Mouse (Mus musculus) erythroblast, embryonic 14.5 days (primary cell): Measurements from ENCODE around the gene Sv2a. TPM values are rescaled to one million over a fixed set of nuclear protein-coding genes. Genes with fewer than 3 reads are reported as not detected.
"Not testable (repeated sequence)": the region's sequence is repeated elsewhere in the genome, so short reads cannot be mapped to it uniquely, and the experiment has no call there.

ENCODE experiments used
- H3K27me3 ChIP-seq: 2 replicates; pipeline ENCODE4 v1.6.1; 2012; ENCODE audit warnings: inconsistent platforms; ENCODE audit not compliant: control insufficient read depth
- H3K36me3 ChIP-seq: 2 replicates; pipeline ENCODE4 v1.6.1; 2012; ENCODE audit warnings: mild to moderate bottlenecking, inconsistent platforms; ENCODE audit not compliant: control insufficient read depth
- H3K4me1 ChIP-seq: 2 replicates; pipeline ENCODE4 v1.6.1; 2012; ENCODE audit warnings: inconsistent platforms; ENCODE audit not compliant: control insufficient read depth
- H3K4me3 ChIP-seq: replicated peaks from 2 replicates; pipeline ENCODE3; 2012; ENCODE audit warnings: moderate library complexity, mild to moderate bottlenecking, inconsistent platforms
- H3K9me3 ChIP-seq: 2 replicates; pipeline ENCODE4 v1.6.1; 2012; ENCODE audit warnings: low read length, inconsistent platforms, mixed read lengths; ENCODE audit not compliant: control insufficient read depth
- GATA1 ChIP-seq: IDR thresholded peaks from 2 replicates; pipeline ENCODE4 v1.6.1; 2012; ENCODE audit warnings: low read length, inconsistent platforms, mixed read lengths
- TAL1 ChIP-seq: IDR thresholded peaks from 3 replicates; pipeline ENCODE4 v1.6.1; 2012; ENCODE audit warnings: low read length, inconsistent platforms, mixed read lengths
- polyA plus RNA-seq: library from polyadenylated mRNA; stranded (reverse); fragments of >175 nt; gene quantifications from 2 replicates; pipeline ENCODE4 v1.2.3, GENCODE M21; 2012

Sv2a gene
- polyA plus RNA-seq, 1 experiment, result not detected

GRCm38 (mm10) chr3:96237904-96238511 lies 57.1 kb downstream of the Sv2a start:
- TF ChIP-seq TAL1, result no peak
- TF ChIP-seq GATA1, result no peak
- peaks cover 13% of the 10 kb centered on the region for H3K36me3 ChIP-seq
- H3K4me3 ChIP-seq, result peak overlapping the region; percentile 65
- H3K27me3 ChIP-seq, result no peaks in the 10 kb centered on the region
- no peaks in the 10 kb centered on the region for H3K9me3 ChIP-seq
- H3K4me1 ChIP-seq, result peaks cover 56% of the 10 kb centered on the region

GRCm38 (mm10) chr3:96238954-96239793 lies 58.2 kb downstream of the Sv2a start, which contains the start of gene Hist2h3c2:
Gene Hist2h3c2 (minus strand): TSS chr3:96239127.
- Histone ChIP-seq H3K4me3 (peak within 1 kb of the TSS; percentile 65), H3K4me1 (peaks cover 66% of the 10 kb centered on the region), H3K36me3 (peaks cover 18% of the 10 kb centered on the region)
- H3K9me3 ChIP-seq, H3K27me3 ChIP-seq: not testable (repeated sequence)

- H3K4me1 ChIP-seq, result peaks cover 74% of the 10 kb centered on the region
- peak within 1 kb of the TSS; percentile 60 for H3K4me3 ChIP-seq
- H3K9me3 ChIP-seq, H3K27me3 ChIP-seq: not testable (repeated sequence)
- H3K36me3 ChIP-seq, result peaks cover 20% of the 10 kb centered on the region
Observed at GRCm38 (mm10) chr3:96239949-96240798, 59.2 kb downstream of the Sv2a start, which contains the start of gene Hist2h2aa2. Gene Hist2h2aa2 (minus strand): TSS chr3:96240276.

GRCm38 (mm10) chr3:96240799-96241197 lies 59.8 kb downstream of the Sv2a start:
- H3K27me3 ChIP-seq, result no peaks in the 10 kb centered on the region
- no peaks in the 10 kb centered on the region for H3K9me3 ChIP-seq
- H3K36me3 ChIP-seq, result peaks cover 17% of the 10 kb centered on the region
- peaks cover 69% of the 10 kb centered on the region for H3K4me1 ChIP-seq
- TF ChIP-seq GATA1 (no peak), TAL1 (no peak)
- peak overlapping the region; percentile 59 for H3K4me3 ChIP-seq

GRCm38 (mm10) chr3:96243921-96244572 lies 63.1 kb downstream of the Sv2a start:
- TF ChIP-seq GATA1 (no peak), TAL1 (no peak)
- Histone ChIP-seq H3K4me1 (peaks cover 54% of the 10 kb centered on the region), H3K4me3 (peak overlapping the region; percentile 74), H3K36me3 (peaks cover 18% of the 10 kb centered on the region), H3K27me3 (no peaks in the 10 kb centered on the region), H3K9me3 (no peaks in the 10 kb centered on the region)

Other genes starting within 250 kb of the Sv2a start
- gene Plekho1, start 185.2 kb upstream of the Sv2a start, polyA plus RNA-seq, result 4.4 and 4.6 TPM in 2 replicates
- 1.3 and 1.7 TPM in 2 replicates for gene Vps45, start 122.7 kb upstream of the Sv2a start, polyA plus RNA-seq
- 0.93 and 1.3 TPM in 2 replicates for gene Otud7b, start 76.6 kb upstream of the Sv2a start, polyA plus RNA-seq
- not detected in 2 replicates for gene Mtmr11, start 19.1 kb upstream of the Sv2a start, polyA plus RNA-seq
- gene Sf3b4, start 8.8 kb upstream of the Sv2a start, polyA plus RNA-seq, result 60.6 and 62.7 TPM in 2 replicates
- 8.3 and 12.9 TPM in 2 replicates for gene Bola1, start 38.6 kb downstream of the Sv2a start, polyA plus RNA-seq
- gene Hist2h2ab, start 38.7 kb downstream of the Sv2a start, polyA plus RNA-seq, result 0.39 TPM in 1 of 2 replicates, not detected in the other
- 3.8 and 8.5 TPM in 2 replicates for gene Hist2h2ac, start 39.7 kb downstream of the Sv2a start, polyA plus RNA-seq
- 0.13 and 0.14 TPM in 2 replicates for gene Hist2h2be, start 40.0 kb downstream of the Sv2a start, polyA plus RNA-seq
- 9.1 and 33.9 TPM in 2 replicates for gene Hist2h3c2, start 58.0 kb downstream of the Sv2a start, polyA plus RNA-seq
- gene Hist2h2aa2, start 59.1 kb downstream of the Sv2a start, polyA plus RNA-seq, result 34.2 and 64.0 TPM in 2 replicates
- gene Hist2h2aa1, start 64.3 kb downstream of the Sv2a start, polyA plus RNA-seq, result 7.4 and 13.0 TPM in 2 replicates
- not detected in 2 replicates for gene Hist2h3c1, start 65.5 kb downstream of the Sv2a start, polyA plus RNA-seq
- gene Hist2h4, start 82.2 kb downstream of the Sv2a start, polyA plus RNA-seq, result 3.1 and 7.2 TPM in 2 replicates
- 24.1 and 60.1 TPM in 2 replicates for gene Hist2h3b, start 87.5 kb downstream of the Sv2a start, polyA plus RNA-seq
- 0.89 and 1.4 TPM in 2 replicates for gene Hist2h2bb, start 88.6 kb downstream of the Sv2a start, polyA plus RNA-seq
- not detected in 2 replicates for gene Fcgr1, start 112.8 kb downstream of the Sv2a start, polyA plus RNA-seq